Mouse (Mus musculus): ENCODE measurements around the gene Dock8. TPM values are rescaled to one million over a fixed set of nuclear protein-coding genes. Genes with fewer than 3 reads are reported as not detected.
"Not testable (repeated sequence)": the region's sequence is repeated elsewhere in the genome, so short reads cannot be mapped to it uniquely, and the experiment has no call there.

The Dock8 gene
- polyA plus RNA-seq, 1 experiment: 5.8 TPM

DNA sequence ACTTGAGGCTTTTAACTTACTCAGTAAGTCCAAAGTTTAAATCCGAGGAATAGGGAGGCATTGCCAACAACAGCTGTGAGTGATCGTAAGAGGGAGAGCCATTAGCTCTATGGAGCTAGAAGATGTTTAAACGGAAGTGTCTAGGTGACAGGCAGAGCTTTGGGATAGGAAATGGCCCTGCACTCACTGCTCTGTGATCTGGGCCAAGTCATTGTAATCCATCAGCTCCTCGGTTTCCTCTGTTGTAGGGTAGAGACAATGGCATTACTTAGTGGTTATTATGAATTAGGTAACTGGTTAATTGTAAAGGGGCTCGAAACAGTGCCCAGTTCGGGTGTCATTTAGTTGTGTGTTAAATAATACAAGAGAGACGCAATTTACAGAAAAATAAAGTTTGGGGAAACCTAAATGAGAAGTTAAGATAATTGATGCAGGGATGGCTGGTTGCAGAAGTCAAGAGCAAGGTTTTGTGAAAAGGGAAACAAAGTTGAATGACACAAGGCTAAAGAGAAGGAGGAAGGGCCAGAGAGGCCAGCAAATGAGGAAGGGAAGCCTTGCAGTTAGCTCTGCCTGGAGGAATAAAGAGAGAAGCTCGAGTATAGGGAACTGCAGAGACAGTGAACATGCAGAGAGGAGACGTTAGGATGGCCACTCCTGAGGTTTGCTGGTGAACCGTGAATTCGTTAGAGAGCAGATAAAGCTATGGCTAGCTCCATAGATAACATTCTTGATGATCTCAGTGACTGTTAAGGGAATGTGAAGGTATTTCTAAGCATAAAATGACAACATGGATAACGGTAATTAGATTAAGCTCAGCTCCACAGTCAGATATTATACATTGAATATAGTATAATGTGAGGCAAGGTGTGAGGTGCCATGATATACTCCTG is 2.3 kb upstream of the Dock8 start:
- WGBS: 64% methylated on average over 12 of the region's 12 CpGs
- no peak for DNase-seq (ENCODE audit: low read depth, low spot score)

DNA sequence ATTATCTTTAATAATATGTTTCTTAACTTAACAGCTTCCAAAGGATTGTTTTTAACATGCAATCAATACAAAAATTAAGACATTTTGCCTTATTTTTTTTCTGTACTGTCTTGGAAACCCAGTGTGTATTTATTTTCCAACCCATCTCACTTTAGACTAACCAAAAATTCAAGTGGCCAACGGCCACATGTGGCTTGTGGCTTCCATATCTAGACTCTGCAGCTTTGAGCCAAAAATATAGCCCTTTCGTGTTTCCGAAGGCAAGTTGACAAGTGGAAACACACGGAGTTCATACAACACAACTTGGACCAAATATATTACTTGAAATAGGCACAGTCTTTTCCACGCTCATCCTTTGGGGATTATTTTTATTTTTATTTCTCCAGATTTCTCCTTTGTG is 773 bp upstream of the Dock8 start:
- DNase-seq (ENCODE audit: low read depth, low spot score): no peak
- WGBS: 72% methylated on average over 5 of the region's 5 CpGs

DNA sequence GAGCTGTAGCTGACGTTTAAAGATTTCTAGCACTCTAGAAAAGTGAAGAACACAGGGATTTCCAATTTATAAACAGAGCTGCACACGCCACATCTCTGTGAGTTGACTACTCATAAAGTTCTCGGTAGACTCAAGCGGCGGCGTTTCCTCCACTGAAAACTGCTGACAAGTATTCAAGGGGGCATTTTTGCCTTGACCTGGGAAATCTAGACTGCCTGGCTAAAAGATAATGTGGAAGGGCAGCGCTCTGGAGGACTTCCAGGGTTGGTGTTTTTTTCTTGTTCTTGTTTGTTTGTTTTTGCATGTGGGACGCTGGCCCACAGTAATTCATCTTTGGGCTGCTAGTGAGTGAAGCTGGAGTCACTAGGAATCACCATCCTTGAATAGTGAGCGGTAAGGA is 819 bp downstream of the Dock8 start:
- WGBS: 23% methylated on average over 9 of the region's 9 CpGs
- DNase-seq (ENCODE audit: low read depth, low spot score): no peak

DNA sequence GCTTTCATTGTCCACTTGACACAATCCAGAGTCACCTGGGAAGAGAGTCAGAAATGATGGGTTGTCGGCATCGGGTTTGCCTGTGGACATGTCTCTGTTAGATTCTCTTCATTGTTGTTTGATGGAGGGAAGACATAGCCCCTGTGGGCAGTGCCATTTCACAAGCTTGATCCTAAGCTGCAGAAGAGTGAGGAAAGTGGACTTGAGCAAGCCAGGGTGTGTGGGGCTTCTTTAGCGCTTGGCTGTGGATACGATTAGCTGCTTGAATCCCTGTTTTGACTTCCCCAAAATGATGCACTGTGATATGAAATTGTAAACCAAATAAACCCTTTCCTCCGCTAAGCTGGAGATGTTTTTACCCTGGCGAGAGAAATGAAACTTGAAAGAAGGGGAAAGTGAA is 2.7 kb downstream of the Dock8 start:
- DNase-seq (ENCODE audit: low read depth, low spot score): no peak
- 85% methylated on average over 6 of the region's 6 CpGs for WGBS

DNA sequence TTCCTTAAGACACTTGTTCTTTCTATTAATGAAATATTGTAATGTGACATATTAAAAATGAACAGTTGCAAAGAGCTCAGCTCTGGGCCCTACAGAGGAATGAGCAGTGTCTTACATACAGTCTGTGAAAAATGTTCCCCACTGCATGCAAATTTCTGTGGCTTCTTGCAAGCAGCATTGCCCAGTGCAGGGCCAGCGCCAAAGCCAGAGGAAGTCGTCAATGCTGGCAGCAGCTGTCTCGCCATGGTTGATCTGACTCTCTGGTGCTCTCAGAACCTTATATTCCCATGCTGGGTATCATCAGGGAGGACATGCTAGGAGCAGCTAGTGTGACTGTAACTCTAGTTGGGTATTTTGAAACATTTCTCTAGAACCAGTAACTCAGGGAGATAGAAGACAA is 3.5 kb downstream of the Dock8 start:
- DNase-seq (ENCODE audit: low read depth, low spot score): no peak
- WGBS: 79% methylated on average over 3 of the region's 3 CpGs

DNA sequence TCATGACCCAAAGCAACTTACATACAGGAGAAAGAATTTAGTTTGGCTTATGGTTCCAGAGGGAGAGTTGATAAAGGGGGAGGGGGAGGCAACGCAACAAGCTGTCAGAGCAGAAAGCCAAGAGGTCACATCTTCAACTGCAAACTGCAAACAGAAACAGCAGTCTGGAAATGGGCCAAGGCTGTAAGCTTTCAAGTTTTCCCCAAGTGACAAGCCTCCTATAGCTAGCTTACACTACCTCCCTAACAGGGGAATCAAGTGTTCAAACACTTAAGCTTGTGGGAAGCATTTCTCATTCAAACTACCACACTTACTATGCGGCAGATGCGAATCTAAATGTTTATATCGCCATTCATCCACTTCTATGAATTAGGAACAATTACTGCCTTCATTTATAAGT is 4.5 kb downstream of the Dock8 start:
- DNase-seq (ENCODE audit: low read depth, low spot score): no peak
- WGBS: 31% methylated on average over 4 of the region's 4 CpGs

DNA sequence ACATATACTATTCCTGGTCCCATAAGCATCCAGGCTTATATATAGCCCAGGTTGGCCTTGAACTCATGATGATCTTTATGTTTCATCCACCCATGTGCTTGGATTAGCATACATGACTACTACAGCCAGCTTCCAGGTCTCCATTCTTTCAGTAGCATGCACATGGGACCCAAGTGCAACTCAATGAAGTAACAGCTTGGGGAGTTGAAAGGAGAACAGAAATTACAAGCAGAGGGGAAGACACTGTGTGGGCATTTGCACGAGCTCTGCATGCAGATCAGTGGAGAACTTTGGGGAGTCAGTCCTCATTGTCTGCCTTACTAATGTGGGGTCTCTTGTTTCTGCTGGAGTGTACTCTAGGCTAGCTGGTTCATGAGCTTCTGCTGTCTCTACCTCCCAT is 7.4 kb downstream of the Dock8 start:
- WGBS: 81% methylated on average over 1 of the region's 1 CpGs
- no peak for DNase-seq (ENCODE audit: low read depth, low spot score)

DNA sequence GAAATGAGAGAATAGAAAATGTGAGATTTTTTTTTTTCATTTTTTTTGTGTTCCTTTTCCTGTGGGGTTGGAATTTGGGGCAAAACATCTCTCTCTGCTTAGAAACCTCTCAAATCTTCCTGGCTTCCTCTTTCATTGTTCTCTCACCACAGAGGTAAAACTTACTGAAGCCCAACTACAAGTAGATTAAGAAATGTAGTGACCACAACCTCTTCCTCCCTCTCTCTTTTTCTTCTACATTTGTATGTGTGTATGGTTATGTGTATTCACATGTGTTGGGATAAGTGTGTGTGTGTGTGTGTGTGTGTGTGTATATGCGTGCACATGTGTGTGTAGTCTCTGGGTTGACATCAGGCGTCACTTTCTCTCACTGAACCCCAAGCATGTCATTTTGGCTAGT is 9.2 kb downstream of the Dock8 start:
- 90% methylated on average over 2 of the region's 2 CpGs for WGBS
- DNase-seq (ENCODE audit: low read depth, low spot score): no peak

DNA sequence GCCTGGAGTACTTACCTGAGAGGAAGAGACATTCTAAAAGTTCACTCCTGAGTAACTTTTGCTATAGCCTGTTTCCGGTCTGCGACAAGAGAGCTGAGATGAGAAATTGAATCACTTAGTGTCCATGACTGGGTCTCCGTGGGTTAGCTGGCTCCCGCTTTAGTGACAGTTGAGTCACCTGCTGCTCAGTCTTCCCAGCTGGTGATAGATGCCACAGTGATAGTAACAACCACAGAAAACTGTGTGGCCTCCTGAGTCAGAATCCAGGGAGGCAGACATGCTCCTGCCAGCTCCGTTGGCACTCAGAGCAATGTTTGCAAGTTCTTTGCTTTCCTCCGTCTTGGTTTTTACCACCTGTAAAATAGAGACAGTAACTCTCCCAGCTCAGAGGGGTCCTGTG is 23.4 kb downstream of the Dock8 start:
- DNase-seq (ENCODE audit: low read depth, low spot score): no peak
- 90% methylated on average over 6 of the region's 6 CpGs for WGBS

DNA sequence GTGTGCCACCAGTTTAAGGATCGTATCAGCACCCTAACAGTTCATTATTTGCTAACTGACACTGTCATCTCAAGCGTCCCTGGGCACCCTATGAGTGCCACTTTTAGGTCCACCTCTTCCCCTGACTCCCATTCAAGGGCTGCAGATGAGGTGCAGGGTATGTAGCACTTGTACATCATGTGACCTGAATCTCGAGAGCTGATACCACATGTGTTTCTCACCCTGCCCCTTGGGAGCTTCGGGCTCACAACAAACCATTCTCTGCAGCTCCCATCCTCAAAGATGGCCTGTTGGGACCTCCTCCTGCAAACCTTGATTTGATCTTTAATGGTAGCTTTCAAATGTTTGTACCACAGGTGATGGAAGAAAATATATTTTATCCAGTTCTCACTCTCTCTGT is 32.4 kb downstream of the Dock8 start:
- WGBS: 81% methylated on average over 4 of the region's 4 CpGs
- no peak for DNase-seq (ENCODE audit: low read depth, low spot score)

DNA sequence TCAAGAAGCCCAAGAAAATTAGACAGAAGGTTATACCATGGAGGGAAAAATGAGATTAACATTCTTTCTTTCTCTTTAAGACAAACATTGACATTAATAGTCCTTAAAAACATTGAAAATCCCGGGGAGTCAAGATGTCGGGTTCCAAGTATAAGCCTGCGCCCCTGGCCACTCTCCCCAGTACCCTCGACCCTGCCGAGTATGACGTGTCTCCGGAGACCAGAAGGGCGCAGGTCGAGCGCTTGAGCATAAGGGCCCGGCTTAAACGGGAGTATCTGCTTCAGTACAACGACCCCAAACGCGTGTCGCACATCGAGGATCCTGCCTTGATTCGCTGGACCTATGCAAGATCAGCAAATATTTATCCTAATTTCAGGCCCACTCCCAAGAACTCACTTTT is 33.7 kb downstream of the Dock8 start:
- DNase-seq (ENCODE audit: low read depth, low spot score): not testable (repeated sequence)
- 85% methylated on average over 10 of the region's 18 CpGs for WGBS

DNA sequence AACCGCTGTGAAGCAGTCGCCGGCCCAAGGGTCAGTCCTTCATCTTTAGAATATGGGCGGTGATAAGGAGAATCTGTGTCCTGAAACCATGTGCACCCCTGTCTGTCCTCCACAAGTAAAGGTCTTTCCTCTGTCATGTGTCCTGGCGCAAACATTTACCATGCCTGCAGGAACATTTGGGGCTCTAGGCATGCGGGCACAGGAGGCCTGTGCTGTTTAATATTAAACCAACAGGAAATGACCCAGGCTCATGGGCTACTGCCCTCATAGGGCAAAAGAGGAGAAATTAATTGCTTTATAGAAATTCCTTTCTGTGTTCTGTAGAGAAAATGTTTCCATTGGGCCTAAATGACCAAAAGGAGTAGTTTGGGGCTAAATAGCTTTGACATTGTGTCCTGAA is 36.5 kb downstream of the Dock8 start:
- DNase-seq (ENCODE audit: low read depth, low spot score): no peak
- 83% methylated on average over 6 of the region's 6 CpGs for WGBS

DNA sequence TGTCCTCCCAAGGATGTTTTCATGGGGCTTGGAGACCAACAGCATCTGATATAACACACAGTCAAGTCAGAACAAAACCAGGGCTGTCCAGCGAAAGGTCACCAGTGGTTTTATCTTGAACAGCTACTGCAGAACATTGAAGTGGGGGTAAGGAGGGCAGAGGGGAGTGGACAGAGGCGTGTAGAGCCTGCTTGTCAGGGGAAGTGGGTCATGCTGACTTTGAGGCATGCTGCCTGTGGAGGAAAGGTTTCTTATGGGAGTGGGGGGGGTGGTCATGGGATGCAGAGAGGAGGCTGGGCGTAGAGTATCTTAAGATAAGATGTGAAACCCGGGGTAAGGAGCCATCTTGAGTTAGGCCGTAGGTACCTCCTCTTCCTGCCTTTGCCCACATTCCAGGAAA is 37.5 kb downstream of the Dock8 start:
- no peak for DNase-seq (ENCODE audit: low read depth, low spot score)
- WGBS: 88% methylated on average over 5 of the region's 5 CpGs

DNA sequence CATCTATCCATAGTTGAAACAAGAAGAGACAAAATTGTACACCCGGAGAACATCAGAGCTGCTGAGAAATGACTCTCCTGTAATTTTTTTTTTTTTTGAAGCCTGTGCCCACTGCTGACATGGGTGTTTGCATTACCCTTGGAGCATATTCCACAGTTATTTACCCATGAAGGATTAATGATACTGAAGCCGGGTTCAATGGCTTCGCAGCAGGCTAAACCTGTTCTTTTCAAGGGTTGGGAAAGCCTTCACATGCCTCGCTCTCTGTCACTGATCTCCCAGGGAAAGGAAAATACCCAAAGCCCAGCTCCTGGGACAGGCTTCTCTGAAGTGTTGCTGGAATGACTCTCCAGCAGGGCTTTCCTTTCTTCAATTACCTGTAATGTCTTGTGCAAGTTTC is 37.9 kb downstream of the Dock8 start:
- no peak for DNase-seq (ENCODE audit: low read depth, low spot score)
- WGBS: 69% methylated on average over 4 of the region's 4 CpGs

DNA sequence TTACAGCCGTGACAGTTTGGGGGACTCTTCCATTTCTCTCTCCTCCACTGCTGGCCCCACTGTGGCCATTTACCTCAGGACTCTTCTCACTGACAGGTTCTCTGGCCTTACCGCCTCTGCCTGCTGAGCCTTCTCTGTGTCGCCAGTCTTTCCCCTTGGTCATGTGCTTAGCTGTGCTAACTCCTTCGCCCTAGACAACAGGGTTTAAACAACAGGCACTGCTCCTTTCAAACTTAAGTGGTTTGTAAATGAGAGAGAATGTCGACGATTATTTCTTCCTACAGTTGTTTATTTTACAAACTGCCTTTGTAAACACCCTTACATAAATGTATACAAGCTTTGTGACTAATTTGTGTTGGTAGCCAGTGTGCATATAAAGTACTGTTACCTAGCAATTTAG is 39.0 kb downstream of the Dock8 start:
- 51% methylated on average over 6 of the region's 6 CpGs for WGBS
- DNase-seq (ENCODE audit: low read depth, low spot score): no peak

DNA sequence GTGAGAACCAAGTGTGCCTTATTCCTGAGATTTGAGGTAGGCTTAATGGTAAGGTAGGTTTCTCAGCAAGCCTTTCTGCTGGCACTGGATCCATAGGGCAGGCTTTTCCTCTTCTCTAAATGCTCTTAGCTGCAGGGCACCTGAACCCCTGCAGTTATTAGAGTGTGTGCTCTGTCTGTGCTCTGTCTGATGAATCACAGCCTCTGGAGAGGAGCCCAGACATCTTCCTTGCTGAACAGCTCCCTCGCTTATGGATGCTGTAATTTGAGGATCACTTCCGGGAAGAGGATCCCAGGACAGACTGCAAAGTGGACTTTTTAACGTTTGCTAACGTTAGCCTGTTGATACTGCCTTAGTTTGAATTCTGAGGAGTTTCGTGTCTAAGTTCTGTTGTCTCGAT is 41.9 kb downstream of the Dock8 start:
- 36% methylated on average over 6 of the region's 6 CpGs for WGBS
- no peak for DNase-seq (ENCODE audit: low read depth, low spot score)

DNA sequence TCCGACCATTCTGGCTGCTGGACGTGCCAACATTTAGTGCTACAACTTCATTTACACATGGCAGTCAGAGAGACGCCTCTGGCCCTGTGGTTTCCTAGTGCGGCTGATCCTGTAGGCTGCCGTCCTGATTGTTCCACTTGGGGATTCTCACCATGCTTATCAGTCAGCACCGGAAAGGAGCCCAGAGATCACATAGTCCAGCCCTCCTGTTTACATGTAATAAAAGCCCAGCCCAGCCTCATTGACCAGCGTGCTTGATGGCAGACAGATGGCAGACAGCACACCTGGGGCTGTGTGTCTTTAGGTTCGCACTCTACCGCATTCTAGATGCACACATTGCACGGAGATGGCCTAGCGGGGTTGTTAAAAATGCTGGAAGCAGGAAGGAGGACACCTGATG is 43.6 kb downstream of the Dock8 start:
- no peak for DNase-seq (ENCODE audit: low read depth, low spot score)
- 25% methylated on average over 11 of the region's 11 CpGs for WGBS

DNA sequence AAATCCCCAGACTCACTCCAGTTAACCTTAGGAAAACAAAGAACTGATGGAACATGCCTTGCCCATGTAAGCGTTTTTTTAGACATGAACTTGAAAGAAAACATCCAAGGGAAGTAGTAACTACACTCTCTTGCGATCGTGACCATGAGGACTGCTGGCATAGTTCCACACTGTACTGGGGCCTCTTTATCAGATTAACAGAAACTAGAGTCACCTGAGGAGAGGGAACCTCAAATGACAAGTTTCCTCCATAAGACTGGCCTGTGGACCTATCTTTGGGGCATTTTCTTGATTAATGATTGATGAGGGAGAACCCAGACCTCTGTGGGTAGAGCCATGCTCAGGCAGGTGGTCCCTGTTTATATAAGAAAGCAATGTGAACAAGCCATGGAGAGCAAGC is 44.7 kb downstream of the Dock8 start:
- no peak for DNase-seq (ENCODE audit: low read depth, low spot score)
- 29% methylated on average over 3 of the region's 3 CpGs for WGBS

DNA sequence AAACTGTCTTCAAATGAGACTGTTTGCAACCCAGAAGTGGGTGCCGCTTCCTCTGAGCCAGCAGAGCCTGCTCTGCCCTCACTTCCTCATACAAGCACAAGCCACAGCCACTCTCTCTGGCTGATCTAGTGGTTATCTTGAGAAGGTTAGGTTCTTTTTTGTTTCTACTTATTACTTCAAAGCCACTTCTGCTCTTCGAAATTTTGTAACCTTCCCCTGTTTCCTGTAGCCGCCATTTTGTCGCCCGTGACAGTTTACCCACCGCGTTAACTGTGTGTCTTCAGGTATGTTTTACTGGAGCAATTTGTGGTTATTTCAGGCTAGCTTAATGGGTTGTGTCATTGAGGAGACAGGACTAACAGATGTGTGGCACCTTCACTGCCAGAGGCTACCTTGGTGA is 53.0 kb downstream of the Dock8 start:
- no peak for DNase-seq (ENCODE audit: low read depth, low spot score)
- WGBS: 83% methylated on average over 7 of the region's 7 CpGs

DNA sequence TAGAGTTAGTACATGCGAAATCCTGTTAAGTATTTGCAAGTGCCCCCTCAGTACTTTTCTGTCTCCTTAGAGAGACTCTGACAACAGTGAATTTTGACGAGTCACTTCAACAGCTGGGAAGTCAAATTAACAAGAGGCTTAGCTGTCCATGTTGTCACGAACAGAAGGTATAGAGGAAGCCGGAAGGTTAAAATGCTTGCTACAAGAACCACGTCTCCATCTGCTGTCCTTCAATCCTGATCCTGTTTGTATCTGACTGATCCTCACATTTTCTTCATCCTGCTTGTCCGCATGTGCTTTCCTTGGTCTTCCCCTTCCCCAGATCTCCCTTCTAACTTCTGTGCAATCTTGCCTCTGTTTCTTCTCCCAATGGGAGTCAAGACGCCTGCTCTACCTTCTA is 53.8 kb downstream of the Dock8 start:
- no peak for DNase-seq (ENCODE audit: low read depth, low spot score)
- WGBS: 83% methylated on average over 7 of the region's 7 CpGs

DNA sequence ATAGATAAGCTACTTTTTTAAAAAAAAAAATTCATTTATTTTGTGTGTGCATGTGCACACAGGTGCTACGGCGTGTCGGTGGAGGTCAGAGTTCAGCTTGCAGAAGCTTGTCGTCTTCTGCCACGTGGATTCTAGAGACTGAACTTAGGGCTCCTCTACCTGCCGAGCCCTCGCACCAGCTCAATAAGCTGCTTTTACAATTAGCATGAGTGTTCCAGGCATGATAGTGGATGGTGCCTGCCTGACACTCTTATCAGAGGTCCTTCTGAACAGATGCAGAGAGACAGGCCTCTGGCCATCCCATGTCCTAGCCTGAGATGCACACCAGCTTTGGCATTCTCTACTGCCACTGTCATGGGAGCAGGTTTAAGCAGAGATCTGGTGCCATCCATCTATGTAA is 55.7 kb downstream of the Dock8 start:
- no peak for DNase-seq (ENCODE audit: low read depth, low spot score)
- 74% methylated on average over 7 of the region's 7 CpGs for WGBS

DNA sequence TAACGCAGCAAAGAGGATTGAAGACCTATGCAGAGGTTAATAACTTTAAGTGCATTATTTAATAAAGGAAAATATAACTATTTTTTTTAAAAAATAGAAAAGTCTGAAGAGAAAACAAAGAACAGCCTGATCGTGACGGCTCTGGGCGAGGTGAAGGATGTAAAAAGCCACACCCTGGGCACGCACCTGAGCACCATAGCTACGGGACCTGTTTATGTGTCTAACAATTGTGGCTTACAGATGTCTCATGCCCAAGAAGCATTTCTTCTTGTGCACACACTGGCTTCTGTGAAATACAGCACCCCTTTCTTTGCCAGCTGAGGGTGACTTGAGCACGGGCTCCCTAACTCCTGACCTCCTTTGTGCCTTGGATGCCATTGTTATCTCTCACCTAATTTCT is 56.2 kb downstream of the Dock8 start:
- WGBS: 37% methylated on average over 7 of the region's 7 CpGs
- DNase-seq (ENCODE audit: low read depth, low spot score): no peak
